Mouse (Mus musculus) left cerebral cortex, postnatal 4 days (tissue): Measurements from ENCODE around the gene Dnah9. TPM values are rescaled to one million over a fixed set of nuclear protein-coding genes. Genes with fewer than 3 reads are reported as not detected.

Source experiments
- DNase-seq: peaks from one replicate; pipeline ENCODE4 v3.0.0-alpha.2; 2022
- intact Hi-C: fragments of 180-260 bp; cut with DNase I; formaldehyde crosslinking; loops from one replicate; pipeline ENCODE4 v1.15.1; 2025
- total RNA-seq, 2 experiments: library from RNA; stranded (reverse); gene quantifications; 2 replicates each; pipeline ENCODE4 v1.2.3; 2021

Dnah9 gene
- total RNA-seq, 2 experiments from 2014 or later: 4.1 to 5.0 TPM

GRCm38 (mm10) chr11:65806321-65806904 lies 361.9 kb downstream of the Dnah9 start:
- intact Hi-C loops: no loop called here
- no peak for DNase-seq

- peak; percentile 72 for DNase-seq
- intact Hi-C loops: no loop called here
Observed at GRCm38 (mm10) chr11:65801899-65802298, 366.5 kb downstream of the Dnah9 start.

- no peak for DNase-seq
- intact Hi-C loops: no loop called here
Observed at GRCm38 (mm10) chr11:65795896-65796295, 372.5 kb downstream of the Dnah9 start.

DNA sequence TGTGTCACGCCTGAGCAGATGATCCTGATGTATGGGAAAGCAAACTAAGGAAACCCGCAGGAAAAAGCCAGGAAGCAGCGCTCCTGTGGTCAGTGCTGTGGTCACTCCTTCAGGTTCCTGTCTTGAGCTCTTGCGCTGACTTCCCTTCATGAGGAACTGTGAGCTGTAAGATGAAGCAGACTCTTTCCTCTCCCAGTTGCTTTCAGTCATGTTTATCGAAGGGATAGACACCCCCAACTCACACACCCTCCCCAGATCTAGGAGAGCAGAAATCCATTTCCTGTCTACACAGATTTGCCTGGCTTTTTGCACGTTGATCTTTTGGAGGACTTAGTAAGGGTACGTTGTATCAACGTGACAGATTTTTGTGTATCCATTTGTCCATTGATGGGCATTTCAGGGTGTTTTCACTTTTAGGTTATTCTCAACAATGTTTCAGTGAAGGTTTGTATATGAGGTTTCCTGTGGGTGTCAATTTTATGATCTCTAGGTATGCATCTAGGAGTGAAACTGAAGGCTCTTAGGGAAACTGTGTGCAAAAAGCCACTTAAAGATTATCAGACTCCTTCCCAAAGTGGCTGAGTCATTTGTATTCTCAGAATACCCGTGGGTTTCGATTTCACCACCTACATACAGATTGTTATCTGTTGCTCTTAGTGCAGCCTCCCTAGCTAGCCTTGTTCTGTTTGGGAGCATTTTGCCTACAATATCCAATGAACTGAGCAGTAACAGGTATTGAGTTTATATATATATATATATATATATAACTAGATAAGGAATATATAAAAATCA lies 373.7 kb downstream of the Dnah9 start:
- DNase-seq: no peak
- intact Hi-C loops: no loop called here

- peak; percentile 93 for DNase-seq
- intact Hi-C loops: loop anchor here (10.0 kb wide), 1 partner anchor 93 kb away; no protein-coding TSS in a partner anchor
Observed at GRCm38 (mm10) chr11:65788154-65788553, 380.2 kb downstream of the Dnah9 start, which contains the start of gene Map2k4. TSS of gene Map2k4 (minus strand) at chr11:65788297.

GRCm38 (mm10) chr11:65787421-65788151 lies 380.8 kb downstream of the Dnah9 start:
- intact Hi-C loops: loop anchor here (10.0 kb wide), 1 partner anchor 93 kb away; no protein-coding TSS in a partner anchor
- DNase-seq: no peak

GRCm38 (mm10) chr11:65786160-65786559 lies 382.2 kb downstream of the Dnah9 start:
- intact Hi-C loops: loop anchor here (10.0 kb wide), 1 partner anchor 91 kb away; no protein-coding TSS in a partner anchor
- DNase-seq: no peak

GRCm38 (mm10) chr11:65781596-65781995 lies 386.8 kb downstream of the Dnah9 start:
- no peak for DNase-seq
- intact Hi-C loops: loop anchor here (10.0 kb wide), 1 partner anchor 87 kb away; no protein-coding TSS in a partner anchor
